Mouse (Mus musculus) limb, embryonic 12.5 days (tissue): Measurements from ENCODE around the gene Urgcp. TPM values are rescaled to one million over a fixed set of nuclear protein-coding genes. Genes with fewer than 3 reads are reported as not detected.
"Not testable (repeated sequence)": the region's sequence is repeated elsewhere in the genome, so short reads cannot be mapped to it uniquely, and the experiment has no call there.

Experiments
- ATAC-seq: fragments of 200-750 bp; cut with Nextera tagmentation; 2 replicates; pipeline ENCODE4 v1.8.0; 2017; ENCODE audit warnings: low read depth, moderate TSS enrichment; ENCODE audit not compliant: insufficient number of reproducible peaks, insufficient read depth, low FRiP score, low TSS enrichment
- H3K27ac ChIP-seq: fragments of 300-500 bp; sonication (generic); 2 replicates; pipeline ENCODE4 v1.5.1; 2016; ENCODE audit warnings: mild to moderate bottlenecking, moderate library complexity
- H3K27me3 ChIP-seq: fragments of 300-500 bp; sonication (generic); 2 replicates; pipeline ENCODE4 v1.6.1; 2016; ENCODE audit warnings: mild to moderate bottlenecking, moderate library complexity
- H3K36me3 ChIP-seq: fragments of 300-500 bp; sonication (generic); 2 replicates; pipeline ENCODE4 v1.6.1; 2016; ENCODE audit warnings: mild to moderate bottlenecking, moderate library complexity
- H3K4me1 ChIP-seq: fragments of 300-500 bp; sonication (generic); replicated peaks from 2 replicates; pipeline ENCODE4 v1.6.1; 2016
- H3K4me2 ChIP-seq: fragments of 300-500 bp; sonication (generic); 2 replicates; pipeline ENCODE4 v1.6.1; 2016; ENCODE audit warnings: mild to moderate bottlenecking, moderate library complexity
- H3K4me3 ChIP-seq: fragments of 300-500 bp; sonication (generic); replicated peaks from 2 replicates; pipeline ENCODE4 v1.5.1; 2016; ENCODE audit warnings: mild to moderate bottlenecking
- H3K9ac ChIP-seq: fragments of 300-500 bp; sonication (generic); replicated peaks from 2 replicates; pipeline ENCODE4 v1.6.1; 2016; ENCODE audit warnings: mild to moderate bottlenecking, moderate library complexity
- H3K9me3 ChIP-seq: fragments of 300-500 bp; sonication (generic); 2 replicates; pipeline ENCODE4 v1.6.1; 2016; ENCODE audit warnings: mild to moderate bottlenecking, moderate library complexity
- WGBS: fragments of 180-500 bp; shearing (Covaris S2); methylation state at CpG from one replicate; pipeline ENCODE4 v1.1.7; 2016; 5-methylcytosine and 5-hydroxymethylcytosine counted together
- polyA plus RNA-seq: library from polyadenylated mRNA; unstranded; fragments of >200 nt; fragmentation: Nextera tagmentation; extraction: Ambion mirVana; gene quantifications from 2 replicates; pipeline ENCODE4 v1.2.1, GENCODE M21; 2016

Gene Urgcp
- polyA plus RNA-seq = 24.6 and 25.7 TPM in 2 replicates

DNA sequence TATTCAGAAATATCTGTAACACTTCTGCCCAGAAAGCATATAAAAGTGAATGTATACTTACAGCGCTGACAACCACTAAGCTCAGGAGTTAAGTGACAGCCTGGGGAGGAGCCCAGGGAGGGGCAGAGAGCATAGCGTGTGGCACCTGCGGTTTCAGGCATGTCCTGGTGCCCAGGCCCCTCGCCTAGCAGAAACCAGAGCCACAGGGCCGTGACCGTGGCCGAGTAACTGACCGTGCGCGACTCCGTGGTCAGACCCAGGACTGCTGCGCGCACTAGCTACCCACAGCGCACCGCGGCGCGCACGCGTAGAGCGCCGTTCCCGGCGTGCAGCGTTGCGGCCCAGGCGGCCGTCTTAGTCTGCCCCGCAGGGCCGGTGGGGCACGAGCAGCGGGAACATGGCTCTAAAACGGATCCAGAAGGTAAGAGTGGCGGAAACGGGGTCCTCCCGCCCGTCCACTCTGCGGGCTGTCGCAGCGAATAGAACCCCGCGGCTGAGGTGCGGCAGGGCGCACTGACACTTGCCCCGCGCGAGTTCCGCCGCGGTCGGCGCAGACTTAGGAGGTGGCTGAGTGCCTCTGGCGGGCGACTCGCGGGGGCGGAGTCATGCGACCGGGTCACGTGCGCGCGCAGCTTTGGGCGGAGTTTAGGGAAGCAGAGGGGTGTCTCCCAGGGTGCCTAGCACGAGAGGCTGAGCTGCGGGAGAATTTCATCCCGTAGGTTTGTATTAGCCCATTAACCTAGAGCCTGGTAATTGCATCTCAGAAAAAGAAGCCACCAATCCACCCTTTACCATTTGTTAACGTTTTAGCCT is at the start of gene Urgcp:
TSS of gene Urgcp (minus strand) at position 557 of the 813 bp plus-strand sequence.
- peak; percentile 99 for ATAC-seq
- Histone ChIP-seq H3K36me3 (peaks cover 7% of the 10 kb centered on the region; the same call in 1 of the 2 replicates), H3K9ac (peak within 1 kb of the TSS; percentile 81), H3K27me3 (no peaks in the 10 kb centered on the region), H3K4me1 (peaks cover 13% of the 10 kb centered on the region; the same call in 1 of the 2 replicates), H3K27ac (peak within 1 kb of the TSS; percentile 96), H3K9me3 (no peaks in the 10 kb centered on the region), H3K4me3 (peak within 1 kb of the TSS; percentile 70), H3K4me2 (peak within 1 kb of the TSS; percentile 79)
- under 1% methylated on average over 68 of the region's 68 CpGs for WGBS

DNA sequence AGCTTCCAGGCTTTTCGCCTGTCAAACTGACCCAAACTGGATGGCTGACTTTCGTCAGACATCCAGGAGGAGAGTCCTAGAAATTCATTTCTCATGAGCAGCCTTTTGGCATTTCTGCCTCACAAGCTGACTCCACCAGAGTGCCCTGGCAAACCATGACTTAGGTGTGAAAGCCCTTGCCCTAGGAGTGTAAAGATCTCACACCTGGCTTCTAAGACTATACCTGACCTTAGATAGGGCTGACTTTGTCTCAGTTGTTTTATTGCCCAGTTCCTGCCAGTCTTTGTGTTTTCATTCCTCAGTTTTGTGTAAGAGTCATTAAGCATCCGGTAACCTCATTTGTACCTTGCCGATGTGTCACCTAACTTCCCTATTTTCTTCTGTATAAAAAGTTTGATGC is 47.3 kb upstream of the Urgcp start:
- H3K36me3 ChIP-seq, H3K9me3 ChIP-seq, H3K4me3 ChIP-seq, H3K27ac ChIP-seq, H3K4me1 ChIP-seq, H3K27me3 ChIP-seq, H3K9ac ChIP-seq, ATAC-seq, H3K4me2 ChIP-seq: not testable (repeated sequence)
- 91% methylated on average over 4 of the region's 4 CpGs for WGBS

DNA sequence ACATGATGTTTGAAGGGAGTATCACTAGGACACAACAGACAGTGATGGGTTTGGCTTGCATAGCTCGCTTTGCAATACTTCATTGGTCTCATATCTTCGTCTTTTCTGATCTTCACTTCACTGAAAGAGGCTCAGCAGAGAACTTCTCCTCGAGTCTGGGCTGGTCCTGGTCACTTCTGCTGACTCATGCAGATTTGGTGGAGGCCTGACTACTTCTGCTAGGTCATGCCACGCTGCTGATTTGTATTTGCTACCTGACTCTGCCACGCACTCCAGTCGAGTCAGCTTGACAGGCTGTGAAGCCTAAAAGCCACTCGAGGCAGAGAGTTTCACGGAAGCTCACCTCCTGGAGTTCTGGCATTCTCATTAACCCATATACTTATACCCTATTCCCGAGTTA is 45.8 kb upstream of the Urgcp start:
- Histone ChIP-seq H3K4me1 (peaks cover 14% of the 10 kb centered on the region), H3K27me3 (no peaks in the 10 kb centered on the region), H3K9ac (no peak overlapping the region), H3K36me3 (no peaks in the 10 kb centered on the region), H3K9me3 (no peaks in the 10 kb centered on the region), H3K4me3 (no peak overlapping the region), H3K27ac (no peak overlapping the region), H3K4me2 (no peak overlapping the region)
- 85% methylated on average over 9 of the region's 9 CpGs for WGBS
- no peak for ATAC-seq

DNA sequence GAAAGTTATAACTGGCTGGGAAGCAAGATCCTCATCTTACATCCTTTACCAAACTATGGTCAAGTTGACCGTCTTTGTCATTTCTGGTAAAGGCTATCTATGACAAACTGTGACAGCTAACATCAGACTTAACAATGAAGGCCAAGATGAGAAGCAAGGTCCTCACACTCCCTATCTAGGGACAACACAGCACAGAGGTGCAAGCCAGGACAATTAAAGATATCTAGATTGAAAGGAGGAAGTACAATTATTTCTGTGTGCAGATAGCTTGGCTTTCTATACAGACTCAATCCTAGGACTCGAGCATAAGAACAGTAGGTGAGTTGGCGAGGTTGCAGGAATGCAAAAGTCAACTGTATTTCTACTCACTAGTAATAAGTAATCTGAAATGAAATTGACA is 43.5 kb upstream of the Urgcp start:
- Histone ChIP-seq H3K4me3 (no peak overlapping the region), H3K4me1 (peaks cover 29% of the 10 kb centered on the region), H3K9ac (no peak overlapping the region), H3K4me2 (no peak overlapping the region), H3K27me3 (no peaks in the 10 kb centered on the region), H3K9me3 (no peaks in the 10 kb centered on the region), H3K36me3 (peaks cover 12% of the 10 kb centered on the region), H3K27ac (no peak overlapping the region)
- ATAC-seq = no peak
- WGBS = 83% methylated on average over 3 of the region's 3 CpGs

DNA sequence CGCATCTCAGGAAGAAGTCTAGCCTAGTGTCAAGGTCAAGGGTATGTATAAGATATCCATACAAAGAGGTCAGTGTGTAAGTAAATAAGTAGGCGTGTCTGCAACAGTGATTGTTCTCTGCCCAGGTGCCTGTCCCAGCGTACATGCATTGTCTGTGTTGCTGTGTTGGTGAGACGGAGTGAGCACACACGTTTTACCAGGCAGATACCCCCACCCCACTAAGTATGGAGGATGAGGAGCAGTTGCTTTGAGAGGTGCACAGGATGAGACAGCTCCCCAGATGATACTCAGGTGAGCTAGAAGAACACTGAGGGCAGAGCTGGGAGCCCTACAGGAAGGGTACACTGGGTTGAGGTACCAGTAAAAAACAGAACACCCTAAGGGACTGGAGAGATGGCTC is 42.0 kb upstream of the Urgcp start:
- peaks cover 27% of the 10 kb centered on the region for H3K36me3 ChIP-seq
- 83% methylated on average over 5 of the region's 5 CpGs for WGBS
- H3K27ac ChIP-seq = no peak overlapping the region
- no peaks in the 10 kb centered on the region for H3K27me3 ChIP-seq
- peaks cover 29% of the 10 kb centered on the region for H3K4me1 ChIP-seq
- no peak overlapping the region for H3K4me3 ChIP-seq
- ATAC-seq = 0 out of 2 replicates have a peak, but pooled peaks have one; percentile 52
- no peaks in the 10 kb centered on the region for H3K9me3 ChIP-seq
- H3K4me2 ChIP-seq = no peak overlapping the region
- H3K9ac ChIP-seq = no peak overlapping the region

DNA sequence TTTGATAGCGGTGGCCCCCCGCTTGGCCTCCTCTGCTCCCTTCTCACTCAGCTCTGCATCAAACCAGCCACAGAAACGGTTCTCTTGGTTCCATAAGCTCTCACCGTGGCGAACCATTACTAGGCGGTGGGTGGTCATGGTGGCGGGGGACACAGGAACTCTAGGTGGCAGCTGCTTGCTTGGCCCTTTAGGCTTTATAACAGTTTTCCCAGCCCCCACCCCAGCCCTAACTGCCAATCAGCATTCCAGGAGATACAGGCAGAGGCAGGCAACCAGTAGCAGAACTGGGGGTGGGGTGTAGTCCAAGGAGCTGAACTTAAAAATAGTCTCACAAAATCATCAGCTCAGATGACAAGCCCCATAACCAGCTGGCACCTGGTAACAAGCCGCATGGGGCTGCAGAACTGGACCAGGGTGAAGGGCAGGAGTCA is 41.4 kb upstream of the Urgcp start, which contains the start of gene Pgam2:
TSS of gene Pgam2 (minus strand) at position 183 of the 431 bp plus-strand sequence.
- peaks cover 29% of the 10 kb centered on the region for H3K4me1 ChIP-seq
- H3K36me3 ChIP-seq = peaks cover 33% of the 10 kb centered on the region
- H3K27me3 ChIP-seq = no peaks in the 10 kb centered on the region
- WGBS = 34% methylated on average over 8 of the region's 8 CpGs
- ATAC-seq = 0 out of 2 replicates have a peak, but pooled peaks have one; percentile 34
- no peaks in the 10 kb centered on the region for H3K9me3 ChIP-seq
- 0 out of 2 replicates have a peak within 1 kb of the TSS, but pooled peaks have one; percentile 31 for H3K9ac ChIP-seq
- H3K4me3 ChIP-seq = peak within 1 kb of the TSS; percentile 18
- peak within 1 kb of the TSS; percentile 50 for H3K27ac ChIP-seq
- H3K4me2 ChIP-seq = peak within 1 kb of the TSS; percentile 35

DNA sequence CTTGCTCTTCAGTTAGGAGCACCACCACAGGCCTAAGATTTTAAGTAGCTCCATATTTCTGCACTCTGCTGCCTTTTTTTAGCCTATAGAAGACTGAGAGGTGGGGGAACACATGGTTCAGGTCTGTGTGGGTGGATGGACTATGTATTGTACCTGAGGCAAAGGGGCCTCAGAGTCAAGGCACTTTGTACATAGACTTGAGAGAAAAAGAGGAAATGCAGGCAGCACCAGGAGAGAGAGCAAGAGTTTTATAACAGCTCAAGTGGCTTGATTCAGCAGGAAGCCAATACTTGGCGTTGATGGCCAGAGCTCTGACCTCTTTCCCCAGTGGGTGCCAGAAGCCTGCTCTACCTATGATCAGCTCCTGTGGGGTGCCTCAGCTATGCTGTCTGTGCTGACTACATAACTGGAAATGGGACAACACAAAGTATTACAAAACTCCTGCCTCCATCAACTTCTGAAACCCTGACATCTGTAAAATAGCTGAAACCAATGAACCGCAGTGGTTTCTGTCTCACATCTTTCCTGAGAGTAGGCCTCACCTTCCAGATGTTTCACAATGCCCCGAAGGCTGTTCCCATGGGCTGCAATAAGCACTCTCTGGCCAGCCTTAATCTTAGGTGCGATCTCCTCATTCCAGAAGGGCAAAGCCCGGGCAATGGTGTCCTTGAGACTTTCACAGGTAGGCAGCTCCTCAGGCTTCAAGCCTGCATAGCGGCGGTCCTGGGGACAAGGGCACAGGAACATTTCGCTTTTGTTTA is 40.5 kb upstream of the Urgcp start:
- Histone ChIP-seq H3K4me2 (peak overlapping the region; percentile 35), H3K9me3 (no peaks in the 10 kb centered on the region), H3K9ac (0 out of 2 replicates have a peak overlapping the region, but pooled peaks have one; percentile 31), H3K27me3 (no peaks in the 10 kb centered on the region), H3K4me3 (peak overlapping the region; percentile 18), H3K36me3 (peaks cover 41% of the 10 kb centered on the region), H3K4me1 (peaks cover 29% of the 10 kb centered on the region), H3K27ac (peak overlapping the region; percentile 50)
- WGBS = 65% methylated on average over 8 of the region's 8 CpGs
- no peak for ATAC-seq

DNA sequence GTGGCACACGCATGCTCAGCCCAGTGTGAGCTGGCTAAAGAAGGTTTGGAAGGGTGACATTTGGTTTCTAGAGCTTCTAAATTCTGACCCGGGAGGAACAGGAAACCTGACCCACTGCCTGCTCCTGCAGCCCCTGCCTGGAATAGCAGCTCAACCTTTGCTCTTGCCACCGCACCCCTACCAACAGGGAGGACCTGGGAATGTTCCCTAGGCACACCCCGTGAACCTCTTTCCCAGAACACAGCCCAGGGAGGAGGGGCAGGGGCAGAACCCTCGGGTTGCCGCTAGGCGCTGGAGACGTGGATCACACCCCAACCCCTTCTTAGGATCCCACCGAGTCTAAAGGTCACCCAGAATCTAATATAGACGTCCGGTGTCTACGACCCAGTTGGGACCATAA is 39.8 kb upstream of the Urgcp start:
- Histone ChIP-seq H3K4me1 (peaks cover 29% of the 10 kb centered on the region), H3K9ac (no peak overlapping the region), H3K4me2 (0 out of 2 replicates have a peak overlapping the region, but pooled peaks have one; percentile 35), H3K27me3 (no peaks in the 10 kb centered on the region), H3K36me3 (peaks cover 47% of the 10 kb centered on the region), H3K4me3 (no peak overlapping the region), H3K9me3 (no peaks in the 10 kb centered on the region), H3K27ac (0 out of 2 replicates have a peak overlapping the region, but pooled peaks have one; percentile 37)
- 65% methylated on average over 12 of the region's 12 CpGs for WGBS
- no peak for ATAC-seq

DNA sequence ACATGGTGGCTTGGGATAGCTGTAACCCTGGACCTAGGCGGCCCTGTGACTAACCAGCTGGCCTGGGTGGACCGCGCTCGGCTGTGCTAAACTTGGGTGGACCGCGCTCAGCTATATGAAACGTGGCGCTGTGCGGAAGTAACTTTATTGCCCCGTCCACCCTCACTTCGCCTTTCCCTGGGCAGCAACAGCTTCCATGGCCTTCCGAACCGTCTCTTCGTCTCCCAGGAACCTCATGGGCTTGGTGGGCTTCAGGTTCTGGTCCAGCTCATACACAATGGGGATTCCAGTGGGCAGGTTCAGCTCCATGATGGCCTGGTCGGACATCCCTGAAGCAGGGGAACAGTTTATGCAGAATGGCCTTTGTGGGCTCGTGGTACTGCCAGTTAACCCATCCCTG is 39.3 kb upstream of the Urgcp start:
- H3K36me3 ChIP-seq = peaks cover 52% of the 10 kb centered on the region
- H3K4me2 ChIP-seq = no peak overlapping the region
- H3K4me1 ChIP-seq = peaks cover 29% of the 10 kb centered on the region
- H3K9ac ChIP-seq = no peak overlapping the region
- H3K4me3 ChIP-seq = no peak overlapping the region
- H3K27me3 ChIP-seq = no peaks in the 10 kb centered on the region
- no peak for ATAC-seq
- WGBS = 92% methylated on average over 16 of the region's 16 CpGs
- 0 out of 2 replicates have a peak overlapping the region, but pooled peaks have one; percentile 37 for H3K27ac ChIP-seq
- H3K9me3 ChIP-seq = no peaks in the 10 kb centered on the region

DNA sequence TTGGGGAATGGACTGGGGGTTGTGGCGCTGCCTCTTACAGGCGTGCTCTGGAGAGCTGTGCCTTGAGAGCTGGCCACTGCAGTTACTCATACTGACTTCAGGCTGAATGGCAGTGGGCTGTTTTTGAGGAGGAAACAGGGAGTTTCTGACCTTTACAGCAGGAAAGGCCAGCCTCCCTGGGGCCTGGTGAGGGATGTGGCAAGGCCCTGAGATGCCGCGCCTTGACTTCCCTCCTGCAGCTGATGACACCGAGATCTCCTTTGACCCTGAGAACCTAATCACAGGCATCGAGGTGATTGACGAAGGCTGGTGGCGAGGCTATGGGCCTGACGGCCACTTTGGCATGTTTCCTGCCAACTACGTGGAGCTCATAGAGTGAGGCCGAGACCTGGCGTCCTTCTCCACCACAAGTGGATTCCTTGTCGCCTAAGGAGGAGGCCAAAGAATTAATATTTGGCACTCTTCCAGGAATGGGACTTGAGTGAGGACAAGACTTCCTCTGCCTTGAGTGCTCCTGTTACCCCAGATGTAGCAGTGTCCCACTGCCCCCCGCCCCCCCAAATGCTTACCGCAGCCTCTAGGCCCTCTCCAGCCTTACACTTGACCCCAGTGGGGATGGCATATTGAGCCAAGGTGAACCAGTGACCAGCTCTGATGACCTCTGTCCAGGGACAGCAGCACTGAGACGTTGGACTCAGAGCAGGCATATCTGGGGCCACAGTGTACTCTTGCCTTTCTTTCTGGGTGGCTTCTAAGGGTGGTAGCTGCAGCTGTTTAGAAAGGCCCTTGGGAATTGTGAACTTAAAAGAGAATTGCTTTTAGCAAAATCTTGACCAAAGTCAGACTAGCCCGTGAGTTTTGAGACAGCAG is 37.7 kb upstream of the Urgcp start:
- no peak for ATAC-seq
- Histone ChIP-seq H3K9ac (no peak overlapping the region), H3K36me3 (peaks cover 68% of the 10 kb centered on the region), H3K4me2 (no peak overlapping the region), H3K27me3 (no peaks in the 10 kb centered on the region), H3K27ac (no peak overlapping the region), H3K9me3 (no peaks in the 10 kb centered on the region), H3K4me3 (no peak overlapping the region), H3K4me1 (peaks cover 29% of the 10 kb centered on the region)
- WGBS = 93% methylated on average over 17 of the region's 17 CpGs
